17 mouse cellular contexts compared by ENCODE assay signal in the genomic region with DNA sequence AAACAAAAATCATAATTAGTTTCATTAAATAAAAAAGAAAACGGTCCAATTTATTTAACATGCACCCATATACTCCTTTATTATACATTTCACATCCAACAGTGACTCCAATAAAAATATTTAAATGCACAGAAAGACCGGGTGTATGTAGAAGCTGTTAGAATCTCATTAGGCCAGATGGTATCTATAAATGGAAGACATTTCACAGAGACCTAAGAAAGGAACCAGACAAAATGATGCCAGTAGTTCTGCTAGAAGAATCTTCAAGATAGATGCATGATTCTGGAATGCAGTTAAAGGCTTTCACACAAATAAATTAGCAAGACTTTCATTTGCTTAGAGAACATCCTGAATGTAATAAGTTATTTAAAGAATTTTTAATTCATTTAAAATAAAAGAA.
A peak's percentile ranks its signal among the peaks of the same experiment; 100 is the strongest.
DNase-seq lines count a peak whose midpoint lies in the region.
"Had no signal": no experiment of that assay in that cellular context is flagged by ENCODE, and none has a peak within 500 bp of the region (broad histone marks: within the 10 kb centered on the region; RNA-seq: fewer than 3 reads in every experiment).

No protein-coding gene starts in this region.

- DNase-seq in frontal cortex, adult 2 months (ENCODE audit: extremely low spot score in 1 of 2, low spot score in 1 of 2): peak; percentile 14 to 54
- DNase-seq in frontal cortex, postnatal 10 days (ENCODE audit: low spot score in 2 of 2): no peak
- DNase-seq in left cerebral cortex, postnatal 14 days (ENCODE audit: low spot score in 2 of 2): peak; percentile 4 to 38
- DNase-seq in left cerebral cortex, postnatal 36 days (ENCODE audit: low spot score in 2 of 2): no peak
- DNase-seq in brain, embryonic 18.5 days (ENCODE audit: low read depth, low spot score): peak; percentile 26
- no peak for DNase-seq in lung, adult 18-20 months
- DNase-seq: adrenal gland, adult 2 months; adrenal gland, postnatal 14 days; cerebellum, adult 11-12 months; cerebellum, adult 8-10 months; cerebellum, postnatal 10 days; cerebellum, postnatal 36 days; embryo, embryonic 11 days; gastrocnemius, postnatal 25 days; heart, adult 18-20 months; heart, postnatal 10 days; heart, postnatal 36 days had no signal

- intact Hi-C loops in left cerebral cortex, postnatal 14 days (cut with DNase I): no loop called here
- intact Hi-C loops in left cerebral cortex, postnatal 36 days (cut with DNase I): no loop called here

Comparison
In these comparisons a context has a peak if more than half of its experiments do, and no peak if none do; other contexts are left out.
1. DNase-seq: peak in frontal cortex, adult 2 months (2 of 2), left cerebral cortex, postnatal 14 days (2 of 2) and brain, embryonic 18.5 days (single experiment); none in frontal cortex, postnatal 10 days (0 of 2), left cerebral cortex, postnatal 36 days (0 of 2) and lung, adult 18-20 months (0 of 2).